Mouse (Mus musculus) megakaryocyte, embryonic 14.5 days (primary cell): ENCODE results near the gene Clcn1. TPM values are rescaled to one million over a fixed set of nuclear protein-coding genes. Genes with fewer than 3 reads are reported as not detected.
A peak's percentile ranks its signal among the peaks of the same experiment; 100 is the strongest.

Experiments
- H3K27me3 ChIP-seq: replicated peaks from 2 replicates; pipeline ENCODE3; 2012; ENCODE audit warnings: inconsistent platforms
- H3K36me3 ChIP-seq: replicated peaks from 2 replicates; pipeline ENCODE3; 2012; ENCODE audit warnings: low read length, inconsistent platforms, mixed read lengths
- H3K4me1 ChIP-seq: 2 replicates; pipeline ENCODE4 v1.6.1; 2012; ENCODE audit warnings: inconsistent platforms
- H3K4me3 ChIP-seq: replicated peaks from 2 replicates; pipeline ENCODE3; 2012; ENCODE audit warnings: moderate library complexity, mild to moderate bottlenecking, inconsistent platforms
- H3K9me3 ChIP-seq: 2 replicates; pipeline ENCODE4 v1.6.1; 2012; ENCODE audit warnings: inconsistent platforms
- FLI1 ChIP-seq: IDR thresholded peaks from 2 replicates; pipeline ENCODE4 v1.6.1; 2012; ENCODE audit warnings: low read length, inconsistent platforms, mixed read lengths
- GATA1 ChIP-seq: IDR thresholded peaks from 3 replicates; pipeline ENCODE4 v1.6.1; 2012; ENCODE audit warnings: mixed read lengths, low read length, inconsistent platforms, borderline replicate concordance
- polyA plus RNA-seq: library from polyadenylated mRNA; stranded (reverse); fragments of >175 nt; gene quantifications from 2 replicates; pipeline ENCODE4 v1.2.3, GENCODE M21; 2012; ENCODE audit warnings: low replicate concordance; ENCODE audit not compliant: insufficient read depth

The Clcn1 gene
- polyA plus RNA-seq, 1 experiment: not detected

GRCm38 (mm10) chr6:42349426-42350020 is 63.0 kb downstream of the Clcn1 start, which contains the start of gene Zyx:
TSS of gene Zyx (plus strand) at chr6:42349630.
- H3K36me3 ChIP-seq: peaks cover 45% of the 10 kb centered on the region
- TF ChIP-seq FLI1: peak; percentile 71
- TF ChIP-seq GATA1: no peak
- no peaks in the 10 kb centered on the region for H3K27me3 ChIP-seq
- H3K4me3 ChIP-seq: peak within 1 kb of the TSS; percentile 98
- peaks cover 69% of the 10 kb centered on the region for H3K4me1 ChIP-seq
- no peaks in the 10 kb centered on the region for H3K9me3 ChIP-seq

- TF ChIP-seq FLI1 (no peak), GATA1 (no peak)
- Histone ChIP-seq H3K36me3 (peaks cover 53% of the 10 kb centered on the region), H3K4me3 (peak overlapping the region; percentile 98), H3K4me1 (peaks cover 69% of the 10 kb centered on the region), H3K27me3 (no peaks in the 10 kb centered on the region), H3K9me3 (no peaks in the 10 kb centered on the region)
Measured at GRCm38 (mm10) chr6:42350021-42350967, 63.8 kb downstream of the Clcn1 start.

- Histone ChIP-seq H3K27me3 (no peaks in the 10 kb centered on the region), H3K4me1 (peaks cover 70% of the 10 kb centered on the region), H3K4me3 (peak overlapping the region; percentile 98), H3K36me3 (peaks cover 57% of the 10 kb centered on the region), H3K9me3 (no peaks in the 10 kb centered on the region)
- TF ChIP-seq FLI1 (no peak), GATA1 (no peak)
Measured at GRCm38 (mm10) chr6:42350968-42351775, 64.7 kb downstream of the Clcn1 start.

- peaks cover 65% of the 10 kb centered on the region for H3K36me3 ChIP-seq
- no peaks in the 10 kb centered on the region for H3K27me3 ChIP-seq
- TF ChIP-seq FLI1 (no peak), GATA1 (no peak)
- H3K9me3 ChIP-seq: no peaks in the 10 kb centered on the region
- peaks cover 77% of the 10 kb centered on the region for H3K4me1 ChIP-seq
- H3K4me3 ChIP-seq: peak overlapping the region; percentile 98
Measured at GRCm38 (mm10) chr6:42351776-42352485, 65.4 kb downstream of the Clcn1 start.

- Histone ChIP-seq H3K36me3 (peaks cover 70% of the 10 kb centered on the region), H3K27me3 (no peaks in the 10 kb centered on the region), H3K4me1 (peaks cover 83% of the 10 kb centered on the region), H3K9me3 (no peaks in the 10 kb centered on the region), H3K4me3 (peak overlapping the region; percentile 98)
- TF ChIP-seq GATA1 (no peak), FLI1 (no peak)
Measured at GRCm38 (mm10) chr6:42352486-42352846, 66.0 kb downstream of the Clcn1 start.

- Histone ChIP-seq H3K4me1 (peaks cover 85% of the 10 kb centered on the region), H3K4me3 (peak overlapping the region; percentile 98), H3K36me3 (peaks cover 77% of the 10 kb centered on the region), H3K27me3 (no peaks in the 10 kb centered on the region), H3K9me3 (no peaks in the 10 kb centered on the region)
- TF ChIP-seq FLI1: no peak
- TF ChIP-seq GATA1: 0 out of 3 replicates have a peak, but pooled peaks have one; percentile 32
Measured at GRCm38 (mm10) chr6:42353180-42353579, 66.7 kb downstream of the Clcn1 start.

- Histone ChIP-seq H3K27me3 (no peaks in the 10 kb centered on the region), H3K4me1 (peaks cover 85% of the 10 kb centered on the region), H3K36me3 (peaks cover 89% of the 10 kb centered on the region), H3K9me3 (no peaks in the 10 kb centered on the region), H3K4me3 (peak overlapping the region; percentile 98)
- TF ChIP-seq GATA1 (peak; percentile 86), FLI1 (peak; percentile 63)
Measured at GRCm38 (mm10) chr6:42354076-42355019, 67.9 kb downstream of the Clcn1 start.

- no peaks in the 10 kb centered on the region for H3K9me3 ChIP-seq
- no peaks in the 10 kb centered on the region for H3K27me3 ChIP-seq
- peaks cover 94% of the 10 kb centered on the region for H3K4me1 ChIP-seq
- H3K36me3 ChIP-seq: peaks cover 99% of the 10 kb centered on the region
- H3K4me3 ChIP-seq: peak overlapping the region; percentile 98
- TF ChIP-seq GATA1 (no peak), FLI1 (no peak)
Measured at GRCm38 (mm10) chr6:42355366-42355765, 68.9 kb downstream of the Clcn1 start.
